Mouse (Mus musculus): ENCODE results near the gene Mcoln1. TPM values are rescaled to one million over a fixed set of nuclear protein-coding genes. Genes with fewer than 3 reads are reported as not detected.

The Mcoln1 gene
- polyA plus RNA-seq (2015; fragmentation: Nextera tagmentation; extraction: Ambion mirVana), result 26.1 and 28.2 TPM in 2 replicates

GRCm38 (mm10) chr8:3500235-3501090 is at the start of gene Mcoln1:
Gene Mcoln1, plus strand, starts transcription at chr8:3500457.

GRCm38 (mm10) chr8:3467006-3467885 is 33.0 kb upstream of the Mcoln1 start, which contains the start of gene Pex11g:
Gene Pex11g, minus strand, starts transcription at chr8:3467680.

GRCm38 (mm10) chr8:3470562-3470961 is 29.7 kb upstream of the Mcoln1 start, which contains the start of gene Tex45:
Gene Tex45, plus strand, starts transcription at chr8:3470862.

GRCm38 (mm10) chr8:3492901-3493844 is 7.1 kb upstream of the Mcoln1 start, which contains the start of gene Zfp358:
Gene Zfp358, plus strand, starts transcription at chr8:3493138.

GRCm38 (mm10) chr8:3515260-3515671 is 15.0 kb downstream of the Mcoln1 start, which contains the start of gene Pnpla6:
Gene Pnpla6, plus strand, starts transcription at chr8:3515384.

Other genes starting within 250 kb of the Mcoln1 start
- 44.5 and 45.3 TPM in 2 replicates for gene Insr, start 220.8 kb upstream of the Mcoln1 start, polyA plus RNA-seq (2015; fragmentation: Nextera tagmentation; extraction: Ambion mirVana)
- not detected in 2 replicates for gene A430078G23Rik, start 147.0 kb upstream of the Mcoln1 start, polyA plus RNA-seq (2015; fragmentation: Nextera tagmentation; extraction: Ambion mirVana)
- gene Arhgef18, start 107.5 kb upstream of the Mcoln1 start, polyA plus RNA-seq (2015; fragmentation: Nextera tagmentation; extraction: Ambion mirVana), result 2.6 and 3.1 TPM in 2 replicates
- gene Pex11g, start 32.8 kb upstream of the Mcoln1 start, polyA plus RNA-seq (2015; fragmentation: Nextera tagmentation; extraction: Ambion mirVana), result 4.9 and 7.0 TPM in 2 replicates
- gene Tex45, start 29.6 kb upstream of the Mcoln1 start, polyA plus RNA-seq (2015; fragmentation: Nextera tagmentation; extraction: Ambion mirVana), result not detected in 2 replicates
- gene Zfp358, start 7.3 kb upstream of the Mcoln1 start, polyA plus RNA-seq (2015; fragmentation: Nextera tagmentation; extraction: Ambion mirVana), result 23.2 and 25.1 TPM in 2 replicates
- 8.8 and 9.3 TPM in 2 replicates for gene Pnpla6, start 14.9 kb downstream of the Mcoln1 start, polyA plus RNA-seq (2015; fragmentation: Nextera tagmentation; extraction: Ambion mirVana)
- gene C330021F23Rik, start 67.5 kb downstream of the Mcoln1 start, polyA plus RNA-seq (2015; fragmentation: Nextera tagmentation; extraction: Ambion mirVana), result 0.12 and 0.23 TPM in 2 replicates
- 0.67 and 1.3 TPM in 2 replicates for gene Camsap3, start 86.8 kb downstream of the Mcoln1 start, polyA plus RNA-seq (2015; fragmentation: Nextera tagmentation; extraction: Ambion mirVana)
- 19.5 and 21.0 TPM in 2 replicates for gene Xab2, start 120.9 kb downstream of the Mcoln1 start, polyA plus RNA-seq (2015; fragmentation: Nextera tagmentation; extraction: Ambion mirVana)
- gene Pet100, start 121.1 kb downstream of the Mcoln1 start, polyA plus RNA-seq (2015; fragmentation: Nextera tagmentation; extraction: Ambion mirVana), result 76.1 and 83.2 TPM in 2 replicates
- gene Pcp2, start 125.1 kb downstream of the Mcoln1 start, polyA plus RNA-seq (2015; fragmentation: Nextera tagmentation; extraction: Ambion mirVana), result not detected in 2 replicates
- 5.0 and 16.5 TPM in 2 replicates for gene Stxbp2, start 130.5 kb downstream of the Mcoln1 start, polyA plus RNA-seq (2015; fragmentation: Nextera tagmentation; extraction: Ambion mirVana)
- 15.0 and 330 TPM in 2 replicates for gene Retn, start 155.3 kb downstream of the Mcoln1 start, polyA plus RNA-seq (2015; fragmentation: Nextera tagmentation; extraction: Ambion mirVana)
- 0.26 and 0.34 TPM in 2 replicates for gene Mcemp1, start 165.3 kb downstream of the Mcoln1 start, polyA plus RNA-seq (2015; fragmentation: Nextera tagmentation; extraction: Ambion mirVana)
- 5.8 and 29.9 TPM in 2 replicates for gene Fcor, start 171.9 kb downstream of the Mcoln1 start, polyA plus RNA-seq (2015; fragmentation: Nextera tagmentation; extraction: Ambion mirVana)
- 26.8 and 27.3 TPM in 2 replicates for gene Trappc5, start 175.8 kb downstream of the Mcoln1 start, polyA plus RNA-seq (2015; fragmentation: Nextera tagmentation; extraction: Ambion mirVana)
- gene Fcer2a, start 193.7 kb downstream of the Mcoln1 start, polyA plus RNA-seq (2015; fragmentation: Nextera tagmentation; extraction: Ambion mirVana), result 0.10 and 0.13 TPM in 2 replicates
- 0.27 TPM in 1 of 2 replicates, not detected in the other for gene Clec4g, start 220.2 kb downstream of the Mcoln1 start, polyA plus RNA-seq (2015; fragmentation: Nextera tagmentation; extraction: Ambion mirVana)
- gene Cd209a, start 248.5 kb downstream of the Mcoln1 start, polyA plus RNA-seq (2015; fragmentation: Nextera tagmentation; extraction: Ambion mirVana), result 0.09 and 0.46 TPM in 2 replicates

All from skeletal muscle tissue, postnatal 0 days (tissue).